Mouse (Mus musculus): ENCODE measurements around the gene Ints4. TPM values are rescaled to one million over a fixed set of nuclear protein-coding genes. Genes with fewer than 3 reads are reported as not detected.

The Ints4 gene
- polyA plus RNA-seq, 1 experiment from 2014 or later, result 69.7 TPM

- no peak for DNase-seq (ENCODE audit: low spot score)
- no peaks in the 10 kb centered on the region for H3K9me3 ChIP-seq (replicated peaks)
- peaks cover 8% of the 10 kb centered on the region for H3K4me1 ChIP-seq
- H3K36me3 ChIP-seq, result peaks cover 12% of the 10 kb centered on the region
- H3K4me3 ChIP-seq, result peak overlapping the region; percentile 77
- 0 out of 2 replicates have a peak overlapping the region, but pooled peaks have one; percentile 82 for H3K27ac ChIP-seq
- no peaks in the 10 kb centered on the region for H3K27me3 ChIP-seq (ENCODE audit: low read depth, poor library complexity, severe bottlenecking)
- 27% methylated on average over 3 of the region's 3 CpGs for WGBS
Measured at GRCm38 (mm10) chr7:97480290-97480689, 466 bp upstream of the Ints4 start.

GRCm38 (mm10) chr7:97483378-97483777 is 2.6 kb downstream of the Ints4 start:
- no peak overlapping the region for H3K4me3 ChIP-seq
- peaks cover 8% of the 10 kb centered on the region for H3K4me1 ChIP-seq
- no peaks in the 10 kb centered on the region for H3K27me3 ChIP-seq (ENCODE audit: low read depth, poor library complexity, severe bottlenecking)
- WGBS, result 94% methylated on average over 2 of the region's 2 CpGs
- H3K27ac ChIP-seq, result no peak overlapping the region
- H3K9me3 ChIP-seq (replicated peaks), result no peaks in the 10 kb centered on the region
- peaks cover 43% of the 10 kb centered on the region for H3K36me3 ChIP-seq
- DNase-seq (ENCODE audit: low spot score), result no peak

GRCm38 (mm10) chr7:97491157-97491556 is 10.4 kb downstream of the Ints4 start:
- Histone ChIP-seq H3K27ac (no peak overlapping the region), H3K9me3 (replicated peaks) (no peaks in the 10 kb centered on the region), H3K4me1 (no peaks in the 10 kb centered on the region), H3K36me3 (peaks cover 83% of the 10 kb centered on the region), H3K27me3 (ENCODE audit: low read depth, poor library complexity, severe bottlenecking) (no peaks in the 10 kb centered on the region), H3K4me3 (no peak overlapping the region)
- WGBS, result 76% methylated on average over 3 of the region's 3 CpGs
- no peak for DNase-seq (ENCODE audit: low spot score)

DNA sequence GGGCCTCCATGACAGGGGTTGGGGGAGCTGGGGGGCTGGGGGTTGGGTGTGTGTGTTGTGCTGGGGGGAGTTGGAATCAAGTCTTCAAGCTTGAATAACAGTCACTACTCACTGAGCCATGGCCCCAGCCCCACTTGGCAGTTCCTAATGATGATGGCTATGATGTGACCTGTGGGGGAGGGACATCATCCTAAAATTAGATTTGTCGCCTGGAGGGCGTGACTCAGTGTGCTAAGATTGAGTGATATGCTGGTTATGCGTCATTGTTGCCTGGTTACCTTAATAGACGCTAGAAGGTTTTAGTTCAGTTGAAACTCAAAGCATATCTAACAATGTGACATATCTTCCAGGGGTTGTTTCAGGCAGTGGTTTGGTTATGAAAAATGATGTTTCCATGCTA is 11.7 kb downstream of the Ints4 start:
- Histone ChIP-seq H3K36me3 (peaks cover 77% of the 10 kb centered on the region), H3K27me3 (ENCODE audit: low read depth, poor library complexity, severe bottlenecking) (no peaks in the 10 kb centered on the region), H3K4me1 (no peaks in the 10 kb centered on the region), H3K4me3 (no peak overlapping the region), H3K27ac (no peak overlapping the region), H3K9me3 (replicated peaks) (no peaks in the 10 kb centered on the region)
- no peak for DNase-seq (ENCODE audit: low spot score)
- 92% methylated on average over 4 of the region's 4 CpGs for WGBS

DNA sequence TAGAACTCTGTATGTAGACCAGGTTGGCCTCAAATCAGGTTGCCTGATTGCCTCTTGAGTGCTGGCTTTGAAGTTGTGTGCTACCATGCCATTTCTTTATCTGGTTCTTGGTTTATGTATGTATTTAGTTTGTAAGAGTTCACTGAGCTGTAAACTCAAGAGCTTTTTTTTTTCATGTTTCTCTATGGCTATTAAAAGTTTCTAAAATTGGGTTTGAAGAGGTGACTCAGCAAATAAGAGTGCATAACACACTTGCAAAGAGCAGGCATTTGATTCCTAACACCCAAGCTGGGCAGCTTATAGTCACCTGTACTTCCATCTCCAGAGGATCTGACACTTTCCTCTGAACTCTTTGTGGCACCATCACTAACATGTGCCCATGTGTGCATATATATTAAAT is 14.3 kb downstream of the Ints4 start:
- Histone ChIP-seq H3K27ac (no peak overlapping the region), H3K9me3 (replicated peaks) (no peaks in the 10 kb centered on the region)
- DNase-seq (ENCODE audit: low spot score), result no peak

DNA sequence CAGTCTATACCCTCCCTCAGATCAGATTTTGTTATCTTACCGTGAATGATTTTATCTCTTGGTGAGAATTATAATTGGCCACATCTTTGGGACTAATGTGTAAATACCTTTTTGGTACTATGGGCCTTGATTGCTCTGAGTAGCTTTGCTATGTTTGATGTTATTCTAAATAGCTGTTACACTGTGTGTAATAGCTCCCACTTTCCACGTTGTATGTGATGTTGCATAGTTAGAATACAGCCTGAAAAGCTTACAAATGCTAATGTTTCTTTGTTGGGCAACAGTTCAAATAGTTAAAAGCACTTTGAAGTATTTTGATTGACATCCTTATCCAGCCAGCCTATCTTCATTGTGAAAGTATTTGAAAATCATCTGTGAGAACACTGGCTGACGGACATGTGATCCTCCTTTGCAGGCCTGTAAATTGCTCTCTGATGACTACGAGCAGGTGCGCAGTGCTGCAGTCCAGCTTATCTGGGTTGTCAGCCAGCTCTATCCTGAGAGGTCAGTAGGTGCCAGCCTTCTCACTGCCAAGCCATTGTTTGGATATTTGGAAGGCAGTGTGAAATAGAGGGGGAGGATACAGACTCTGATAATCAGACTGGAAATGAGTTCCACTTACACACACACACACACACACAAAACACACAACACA is 19.9 kb downstream of the Ints4 start:
- 94% methylated on average over 5 of the region's 5 CpGs for WGBS
- Histone ChIP-seq H3K27me3 (ENCODE audit: low read depth, poor library complexity, severe bottlenecking) (no peaks in the 10 kb centered on the region), H3K36me3 (peaks cover 68% of the 10 kb centered on the region), H3K9me3 (replicated peaks) (no peaks in the 10 kb centered on the region), H3K4me1 (no peaks in the 10 kb centered on the region), H3K4me3 (no peak overlapping the region), H3K27ac (no peak overlapping the region)
- no peak for DNase-seq (ENCODE audit: low spot score)

More for the DNA sequence above, 14.3 kb downstream of the Ints4 start:
- H3K4me3 ChIP-seq, result no peak overlapping the region
- no peaks in the 10 kb centered on the region for H3K27me3 ChIP-seq (ENCODE audit: low read depth, poor library complexity, severe bottlenecking)
- H3K4me1 ChIP-seq, result no peaks in the 10 kb centered on the region
- peaks cover 72% of the 10 kb centered on the region for H3K36me3 ChIP-seq

DNA sequence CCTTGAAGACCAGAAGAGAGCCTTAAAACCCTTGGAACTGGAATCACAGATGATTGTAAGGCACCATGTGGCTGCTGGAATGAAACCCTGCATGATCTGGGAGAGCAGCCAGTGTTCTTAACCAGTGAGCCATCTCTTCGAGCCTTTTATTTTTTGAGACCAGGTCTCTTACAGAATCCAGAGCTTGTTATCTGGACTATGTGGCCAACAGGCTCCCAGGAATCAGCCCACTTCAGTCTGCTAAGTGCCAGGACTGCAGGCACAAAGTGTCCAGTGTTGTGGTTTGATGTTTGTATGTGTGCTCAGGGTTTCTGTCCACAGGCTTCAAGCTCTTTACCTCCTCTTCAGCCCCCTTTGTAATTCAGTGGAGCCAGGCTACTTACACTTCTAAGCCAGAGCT is 34.0 kb downstream of the Ints4 start:
- Histone ChIP-seq H3K4me1 (no peaks in the 10 kb centered on the region), H3K27ac (no peak overlapping the region), H3K36me3 (peaks cover 97% of the 10 kb centered on the region), H3K9me3 (replicated peaks) (no peaks in the 10 kb centered on the region), H3K27me3 (ENCODE audit: low read depth, poor library complexity, severe bottlenecking) (no peaks in the 10 kb centered on the region), H3K4me3 (no peak overlapping the region)
- 90% methylated on average over 1 of the region's 1 CpGs for WGBS
- DNase-seq (ENCODE audit: low spot score), result no peak

DNA sequence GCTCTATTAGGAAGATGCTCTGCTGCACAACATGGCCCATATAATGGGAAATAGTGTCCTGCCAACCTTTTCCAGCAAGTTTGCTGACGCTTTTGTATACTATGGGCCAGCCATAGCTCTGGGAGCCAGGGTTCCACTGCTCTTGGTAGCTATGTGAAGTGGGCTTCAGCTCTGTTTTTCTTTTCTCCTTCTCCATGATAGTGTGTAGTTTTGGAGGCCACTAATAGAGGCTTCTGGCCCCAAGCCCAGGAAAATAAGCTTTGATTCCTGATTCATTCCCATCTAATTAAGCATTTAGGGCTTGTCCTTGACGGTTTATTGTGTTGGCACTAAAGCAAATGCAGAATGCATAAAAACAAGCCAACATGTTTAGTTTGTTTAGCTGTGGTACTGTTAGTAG is 39.2 kb downstream of the Ints4 start:
- Histone ChIP-seq H3K9me3 (replicated peaks) (no peaks in the 10 kb centered on the region), H3K4me1 (no peaks in the 10 kb centered on the region), H3K4me3 (no peak overlapping the region), H3K36me3 (peaks cover 89% of the 10 kb centered on the region), H3K27ac (no peak overlapping the region), H3K27me3 (ENCODE audit: low read depth, poor library complexity, severe bottlenecking) (no peaks in the 10 kb centered on the region)
- 97% methylated on average over 2 of the region's 2 CpGs for WGBS
- no peak for DNase-seq (ENCODE audit: low spot score)

DNA sequence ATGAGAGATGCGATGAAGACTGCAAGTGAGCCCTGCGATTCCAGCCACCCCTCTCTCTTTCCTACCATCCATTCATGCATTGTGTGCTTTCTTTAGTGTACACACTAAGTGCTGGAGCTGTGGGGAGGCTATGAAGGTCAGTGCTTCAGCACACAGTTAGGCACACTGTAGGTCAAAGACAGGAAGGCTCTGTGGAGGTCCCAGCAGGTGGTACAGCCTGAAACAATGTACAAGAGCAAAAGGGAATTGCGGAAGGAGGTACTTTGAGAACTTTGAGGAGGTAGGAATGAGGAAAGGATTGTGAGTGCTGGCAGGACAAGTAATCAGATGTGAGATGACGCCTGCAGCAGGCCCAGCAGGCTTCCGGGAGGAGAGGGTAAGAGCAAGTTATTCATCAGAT is 54.8 kb downstream of the Ints4 start:
- 88% methylated on average over 5 of the region's 5 CpGs for WGBS
- Histone ChIP-seq H3K4me1 (no peaks in the 10 kb centered on the region), H3K27ac (no peak overlapping the region), H3K27me3 (ENCODE audit: low read depth, poor library complexity, severe bottlenecking) (no peaks in the 10 kb centered on the region), H3K9me3 (replicated peaks) (no peaks in the 10 kb centered on the region), H3K36me3 (peaks cover 98% of the 10 kb centered on the region), H3K4me3 (no peak overlapping the region)
- no peak for DNase-seq (ENCODE audit: low spot score)

GRCm38 (mm10) chr7:97536571-97536970 is 55.8 kb downstream of the Ints4 start:
- peaks cover 98% of the 10 kb centered on the region for H3K36me3 ChIP-seq
- DNase-seq (ENCODE audit: low spot score), result no peak
- no peaks in the 10 kb centered on the region for H3K9me3 ChIP-seq (replicated peaks)
- WGBS, result 95% methylated on average over 5 of the region's 5 CpGs
- no peak overlapping the region for H3K4me3 ChIP-seq
- no peak overlapping the region for H3K27ac ChIP-seq
- H3K27me3 ChIP-seq (ENCODE audit: low read depth, poor library complexity, severe bottlenecking), result no peaks in the 10 kb centered on the region
- H3K4me1 ChIP-seq, result no peaks in the 10 kb centered on the region

DNA sequence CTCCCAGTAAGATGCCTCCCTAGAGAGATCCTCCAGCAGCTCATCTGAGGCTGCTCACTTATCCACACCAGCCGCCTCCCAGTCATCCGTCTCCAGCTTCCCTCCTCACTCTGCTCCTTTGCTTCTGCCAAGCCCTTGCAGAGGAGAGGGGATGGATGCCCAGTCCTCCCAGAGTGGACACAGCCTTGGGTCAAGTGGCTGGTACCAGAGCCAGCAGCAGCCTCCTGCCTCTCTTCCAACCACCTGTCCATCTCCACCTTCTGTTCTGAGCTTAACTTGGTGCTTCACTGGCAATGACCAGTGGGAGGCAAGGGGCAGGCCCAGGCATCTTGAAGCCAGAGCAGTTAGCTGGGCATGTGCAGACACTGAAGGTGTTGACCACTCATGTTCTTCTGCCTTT is 65.7 kb downstream of the Ints4 start:
- H3K27ac ChIP-seq, result no peak overlapping the region
- no peak for DNase-seq (ENCODE audit: low spot score)
- H3K36me3 ChIP-seq, result peaks cover 22% of the 10 kb centered on the region
- no peak overlapping the region for H3K4me3 ChIP-seq
- H3K4me1 ChIP-seq, result no peaks in the 10 kb centered on the region
- 72% methylated on average over 2 of the region's 2 CpGs for WGBS
- no peaks in the 10 kb centered on the region for H3K9me3 ChIP-seq (replicated peaks)
- H3K27me3 ChIP-seq (ENCODE audit: low read depth, poor library complexity, severe bottlenecking), result no peaks in the 10 kb centered on the region

- Histone ChIP-seq H3K4me3 (no peak overlapping the region), H3K4me1 (no peaks in the 10 kb centered on the region), H3K36me3 (no peaks in the 10 kb centered on the region), H3K9me3 (replicated peaks) (no peaks in the 10 kb centered on the region), H3K27ac (no peak overlapping the region), H3K27me3 (ENCODE audit: low read depth, poor library complexity, severe bottlenecking) (no peaks in the 10 kb centered on the region)
- DNase-seq (ENCODE audit: low spot score), result no peak
- WGBS, result 93% methylated on average over 10 of the region's 10 CpGs
Measured at GRCm38 (mm10) chr7:97549301-97549700, 68.5 kb downstream of the Ints4 start.

DNA sequence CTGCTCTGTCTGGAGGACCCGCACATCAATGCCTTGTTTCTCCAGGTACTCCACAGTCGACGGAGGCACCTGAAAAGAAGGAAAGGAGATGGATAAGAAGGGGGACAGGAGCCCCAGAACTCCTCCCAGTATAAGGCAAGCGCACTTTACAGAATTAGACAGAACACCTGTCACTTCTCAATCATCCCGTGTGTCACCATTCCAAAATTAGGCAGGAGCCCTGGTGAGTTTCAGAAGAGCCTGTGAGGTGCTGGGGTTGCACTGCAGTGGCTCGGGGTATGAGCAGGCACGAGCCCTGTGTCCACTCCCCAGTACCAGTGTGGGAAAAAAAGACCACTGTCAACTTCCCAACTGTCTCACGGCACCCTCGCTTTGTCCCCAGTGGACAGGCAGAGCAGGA is 69.9 kb downstream of the Ints4 start:
- WGBS, result 90% methylated on average over 9 of the region's 9 CpGs
- Histone ChIP-seq H3K27me3 (ENCODE audit: low read depth, poor library complexity, severe bottlenecking) (no peaks in the 10 kb centered on the region), H3K36me3 (no peaks in the 10 kb centered on the region), H3K9me3 (replicated peaks) (no peaks in the 10 kb centered on the region), H3K4me3 (no peak overlapping the region), H3K27ac (no peak overlapping the region), H3K4me1 (no peaks in the 10 kb centered on the region)
- DNase-seq (ENCODE audit: low spot score), result no peak

DNA sequence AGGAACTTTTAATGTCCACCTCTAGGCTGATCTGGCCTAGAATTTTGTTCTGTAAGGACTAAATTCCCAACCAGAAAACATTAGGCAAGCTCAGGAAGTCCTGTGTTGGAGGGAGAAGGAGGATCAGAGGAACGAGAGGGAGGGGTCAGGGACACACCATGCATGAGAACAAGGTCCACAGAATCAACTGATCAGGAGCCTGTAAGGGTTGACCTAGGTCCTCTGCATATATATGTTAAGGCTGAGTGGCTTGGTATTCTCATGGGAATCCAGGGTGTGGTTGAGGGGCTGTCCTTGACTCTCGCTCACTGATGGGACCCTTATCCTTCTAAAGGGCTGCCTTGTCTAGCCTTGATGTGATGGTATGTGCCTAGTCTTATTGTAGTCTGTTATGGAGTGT is 82.8 kb downstream of the Ints4 start:
- 92% methylated on average over 2 of the region's 2 CpGs for WGBS
- H3K4me3 ChIP-seq, result no peak overlapping the region
- H3K36me3 ChIP-seq, result no peaks in the 10 kb centered on the region
- no peaks in the 10 kb centered on the region for H3K9me3 ChIP-seq (replicated peaks)
- no peaks in the 10 kb centered on the region for H3K4me1 ChIP-seq
- H3K27me3 ChIP-seq (ENCODE audit: low read depth, poor library complexity, severe bottlenecking), result no peaks in the 10 kb centered on the region
- H3K27ac ChIP-seq, result no peak overlapping the region
- no peak for DNase-seq (ENCODE audit: low spot score)
